Comparison of ENCODE assay signal across 8 mouse cellular contexts in genomic region chr10:17725644-17726372, GRCm38 (mm10). TPM values are rescaled to one million over a fixed set of nuclear protein-coding genes. Genes with fewer than 3 reads are reported as not detected.
DNase-seq lines count a peak whose midpoint lies in the region; ATAC-seq and TF ChIP-seq lines count a peak whose summit lies in the region.

No protein-coding gene starts in this region.

- TF ChIP-seq CTCF in cerebellum, adult 2 months (IDR thresholded peaks at IDR 0.05; ENCODE audit: borderline replicate concordance, insufficient read depth, low read depth, low read length): no peak
- TF ChIP-seq CTCF in heart, postnatal 0 days (IDR thresholded peaks at IDR 0.05; ENCODE audit: low read depth): no peak

- peak overlapping the region; percentile 98 for H3K27ac ChIP-seq in cerebellum, adult 2 months (ENCODE audit: insufficient read depth, low read length)
- peak overlapping the region; percentile 80; the same call in 1 of the 2 replicates for H3K27ac ChIP-seq in heart, postnatal 0 days (ENCODE audit: low read depth)
- 0 out of 2 replicates have a peak overlapping the region, but pooled peaks have one; percentile 11 for H3K27ac ChIP-seq in limb, embryonic 15.5 days
- no peak overlapping the region for H3K27ac ChIP-seq in stomach, embryonic 15.5 days

- no peak for DNase-seq in cerebellum, adult 2 months
- peak; percentile 22 for DNase-seq in A20 (ENCODE audit: low read depth, low spot score)
- no peak for DNase-seq in heart, postnatal 0 days (ENCODE audit: low spot score)
- DNase-seq in left cerebral cortex, postnatal 14 days (ENCODE audit: low spot score in 2 of 2): no peak
- no peak for DNase-seq in gastrocnemius, postnatal 4 days (ENCODE audit: low spot score in 2 of 2)

- intact Hi-C loops in left cerebral cortex, postnatal 14 days (cut with DNase I): loop anchor here (5.0 to 10.0 kb wide), 3 partner anchors 491 to 1089 kb away; no protein-coding TSS in a partner anchor

- WGBS in cerebellum, adult 2 months: 9% methylated on average over 7 of the region's 7 CpGs
- WGBS in heart, postnatal 0 days: 58% methylated on average over 7 of the region's 7 CpGs
- 41% methylated on average over 7 of the region's 7 CpGs for WGBS in limb, embryonic 15.5 days
- WGBS in stomach, embryonic 15.5 days: 69% methylated on average over 7 of the region's 7 CpGs

- H3K9me3 ChIP-seq in heart, postnatal 0 days (replicated peaks; ENCODE audit: control insufficient read depth, low read length): no peaks in the 10 kb centered on the region
- H3K9me3 ChIP-seq in limb, embryonic 15.5 days: no peaks in the 10 kb centered on the region
- H3K9me3 ChIP-seq in stomach, embryonic 15.5 days: no peaks in the 10 kb centered on the region

- peaks cover 4% of the 10 kb centered on the region; the same call in 1 of the 2 replicates for H3K4me1 ChIP-seq in cerebellum, adult 2 months (ENCODE audit: control insufficient read depth, insufficient read depth, low read length)
- H3K4me1 ChIP-seq in heart, postnatal 0 days (ENCODE audit: control insufficient read depth, insufficient read depth): peaks cover 21% of the 10 kb centered on the region
- H3K4me1 ChIP-seq in limb, embryonic 15.5 days: peaks cover 32% of the 10 kb centered on the region
- peaks cover 8% of the 10 kb centered on the region for H3K4me1 ChIP-seq in stomach, embryonic 15.5 days

- no peak for ATAC-seq in cerebellum, adult (ENCODE audit: insufficient number of reproducible peaks, low FRiP score, low TSS enrichment)
- no peak for ATAC-seq in heart, postnatal 0 days (ENCODE audit: insufficient read depth, low read depth)
- ATAC-seq in limb, embryonic 15.5 days (ENCODE audit: insufficient number of reproducible peaks, low FRiP score, low TSS enrichment, low read depth): no peak
- ATAC-seq in stomach, embryonic 15.5 days (ENCODE audit: insufficient read depth, low FRiP score, low read depth): no peak

- H3K4me2 ChIP-seq in heart, postnatal 0 days (ENCODE audit: low read depth, low read length): peak overlapping the region; percentile 49
- H3K4me2 ChIP-seq in limb, embryonic 15.5 days: peak overlapping the region; percentile 27
- H3K4me2 ChIP-seq in stomach, embryonic 15.5 days: peak overlapping the region; percentile 40

- H3K27me3 ChIP-seq in cerebellum, adult 2 months (ENCODE audit: control insufficient read depth, insufficient read depth, low read length): no peaks in the 10 kb centered on the region
- H3K27me3 ChIP-seq in heart, postnatal 0 days (ENCODE audit: control insufficient read depth, insufficient read depth, low read length): no peaks in the 10 kb centered on the region
- no peaks in the 10 kb centered on the region for H3K27me3 ChIP-seq in limb, embryonic 15.5 days
- H3K27me3 ChIP-seq in stomach, embryonic 15.5 days (replicated peaks): no peaks in the 10 kb centered on the region

- no peak for TF ChIP-seq EP300 in heart, postnatal 0 days (IDR thresholded peaks at IDR 0.05; ENCODE audit: low read depth)

- H3K4me3 ChIP-seq in cerebellum, adult 2 months (replicated peaks; ENCODE audit: insufficient read depth, low read depth, low read length): peak overlapping the region; percentile 83
- H3K4me3 ChIP-seq in heart, postnatal 0 days (ENCODE audit: low read depth, low read length): peak overlapping the region; percentile 93
- H3K4me3 ChIP-seq in limb, embryonic 15.5 days: peak overlapping the region; percentile 19
- no peak overlapping the region; the same call in 1 of the 2 replicates for H3K4me3 ChIP-seq in stomach, embryonic 15.5 days (replicated peaks)

- no peaks in the 10 kb centered on the region for H3K36me3 ChIP-seq in heart, postnatal 0 days (replicated peaks; ENCODE audit: control insufficient read depth, insufficient read depth, low read length)
- H3K36me3 ChIP-seq in limb, embryonic 15.5 days: no peaks in the 10 kb centered on the region
- H3K36me3 ChIP-seq in stomach, embryonic 15.5 days: no peaks in the 10 kb centered on the region

- TF ChIP-seq POLR2A in cerebellum, adult 2 months (IDR thresholded peaks at IDR 0.05; ENCODE audit: borderline replicate concordance, insufficient read depth, low read length): no peak

- H3K9ac ChIP-seq in heart, postnatal 0 days (replicated peaks; ENCODE audit: low read depth, low read length): no peak overlapping the region; the same call in 1 of the 2 replicates
- H3K9ac ChIP-seq in limb, embryonic 15.5 days: no peak overlapping the region
- H3K9ac ChIP-seq in stomach, embryonic 15.5 days: no peak overlapping the region

RNA-seq across cellular contexts. Expression of gene Cited2, which starts 2.8 kb away (rescaled TPM):
- 99.1 and 110 TPM in 2 replicates for polyA plus RNA-seq in cerebellum, adult 2 months (2012; rRNA removed)
- 57.6 and 63.6 TPM in 2 replicates for total RNA-seq in heart, postnatal 0 days (2014; rRNA removed; ENCODE audit: low replicate concordance)
- polyA plus RNA-seq in heart, postnatal 0 days (2015; fragmentation: Nextera tagmentation; extraction: Ambion mirVana): 15.8 and 23.1 TPM in 2 replicates
- polyA plus RNA-seq in limb, embryonic 15.5 days (2015; fragmentation: Nextera tagmentation; extraction: Ambion mirVana): 37.5 and 38.2 TPM in 2 replicates
- 35.6 and 36.7 TPM in 2 replicates for polyA plus RNA-seq in stomach, embryonic 15.5 days (2015; fragmentation: Nextera tagmentation; extraction: Ambion mirVana)
- total RNA-seq in left cerebral cortex, postnatal 14 days (2021): 10 to 100 TPM; 38.9 to 41.6 TPM
- 10 to 100 TPM; 37.6 to 41.5 TPM for total RNA-seq in gastrocnemius, postnatal 4 days (2021)
